Comparison of ENCODE assay signal across 15 mouse cellular contexts in the genomic region with DNA sequence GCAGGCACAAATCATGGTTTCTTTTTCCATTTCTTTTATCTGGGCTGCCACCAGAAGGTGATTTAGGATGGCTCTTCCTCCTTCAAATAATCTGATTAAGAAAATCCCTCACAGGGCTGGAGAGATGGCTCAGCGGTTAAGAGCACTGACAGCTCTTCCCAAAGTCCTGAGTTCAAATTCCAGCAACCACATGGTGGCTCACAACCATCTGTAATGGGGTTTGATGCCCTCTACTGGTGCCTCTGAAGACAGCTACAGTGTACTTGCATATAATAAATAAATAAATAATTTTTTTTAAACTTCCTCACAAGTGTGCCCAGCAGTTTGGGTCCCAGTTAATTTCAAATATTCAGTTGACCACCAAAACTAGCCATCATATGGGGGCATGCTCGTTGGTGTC. TPM values are rescaled to one million over a fixed set of nuclear protein-coding genes. Genes with fewer than 3 reads are reported as not detected.
DNase-seq lines count a peak whose midpoint lies in the region; ATAC-seq and TF ChIP-seq lines count a peak whose summit lies in the region.
"Had no signal": no experiment of that assay in that cellular context is flagged by ENCODE, and none has a peak within 500 bp of the region (broad histone marks: within the 10 kb centered on the region; RNA-seq: fewer than 3 reads in every experiment).

No protein-coding gene starts in this region.

- 56% methylated on average over 2 of the region's 2 CpGs for WGBS in liver, postnatal 0 days (ENCODE audit: insufficient replicate concordance)

- peak; percentile 42 for TF ChIP-seq CTCF in gastrocnemius, adult 2 months (IDR thresholded peaks at IDR 0.05)
- peak; percentile 30; the same call in 1 of the 2 replicates for TF ChIP-seq CTCF in liver, postnatal 0 days (IDR thresholded peaks at IDR 0.05; ENCODE audit: low read depth)

- intact Hi-C loops in gastrocnemius, adult 2 months (cut with DNase I) = loop anchor here (5.0 to 10.0 kb wide), 2 partner anchors 161 to 194 kb away; partner anchors contain the start of gene Necab2
- intact Hi-C loops in gastrocnemius, postnatal 14 days (cut with DNase I; ENCODE audit: low total_unique reads) = loop anchor here (10.0 kb wide), 2 partner anchors 69 to 161 kb away; partner anchors contain the start of gene Necab2

- no peak for ATAC-seq in liver, postnatal 0 days
- ATAC-seq: midbrain, embryonic 16.5 days had no signal

- peaks cover 10% of the 10 kb centered on the region for H3K36me3 ChIP-seq in liver, postnatal 0 days (replicated peaks; ENCODE audit: insufficient read depth, low read length)

- H3K4me1 ChIP-seq in liver, postnatal 0 days (ENCODE audit: insufficient read depth) = peaks cover 11% of the 10 kb centered on the region

- no peak for TF ChIP-seq EP300 in liver, postnatal 0 days (IDR thresholded peaks at IDR 0.05; ENCODE audit: low read depth)

- DNase-seq in gastrocnemius, adult 2 months = no peak
- DNase-seq in gastrocnemius, postnatal 14 days = no peak
- no peak for DNase-seq in liver, postnatal 0 days
- DNase-seq in liver = no peak
- DNase-seq in 416B (ENCODE audit: low read depth) = peak; percentile 68
- DNase-seq in brain, adult 2 months (ENCODE audit: low read depth, low spot score) = peak; percentile 34
- no peak for DNase-seq in spleen, postnatal 14 days (ENCODE audit: low spot score in 2 of 2)
- no peak for DNase-seq in left cerebral cortex, adult 11 months (ENCODE audit: low spot score)
- DNase-seq: cerebellum, postnatal 10 days; gastrocnemius, postnatal 25 days; lung, adult 2 months had no signal

- peak overlapping the region; percentile 90; the same call in 1 of the 2 replicates for H3K27ac ChIP-seq in gastrocnemius, adult 2 months
- no peak overlapping the region for H3K27ac ChIP-seq in liver, postnatal 0 days (ENCODE audit: low read depth)
- H3K27ac ChIP-seq: forebrain, embryonic 12.5 days had no signal

- H3K4me2 ChIP-seq in liver, postnatal 0 days (ENCODE audit: low read depth, low read length) = no peak overlapping the region
- H3K4me2 ChIP-seq: forebrain, embryonic 12.5 days had no signal

- no peaks in the 10 kb centered on the region for H3K27me3 ChIP-seq in liver, postnatal 0 days (ENCODE audit: insufficient read depth, low read length)
- H3K27me3 ChIP-seq: forebrain, embryonic 12.5 days had no signal

- H3K4me3 ChIP-seq in gastrocnemius, adult 2 months = no peak overlapping the region
- no peak overlapping the region for H3K4me3 ChIP-seq in liver, postnatal 0 days (ENCODE audit: low read depth, low read length)
- H3K4me3 ChIP-seq: forebrain, embryonic 12.5 days had no signal

- peaks cover 4% of the 10 kb centered on the region for H3K9me3 ChIP-seq in liver, postnatal 0 days (ENCODE audit: low read length)
- H3K9me3 ChIP-seq: forebrain, embryonic 12.5 days had no signal

- no peak overlapping the region for H3K9ac ChIP-seq in liver, postnatal 0 days (replicated peaks)
- H3K9ac ChIP-seq: forebrain, embryonic 12.5 days had no signal

RNA-seq across cellular contexts. Expression of gene Taf1c, which starts 1.2 kb away (rescaled TPM):
- 1 to 10 TPM; 5.2 to 6.6 TPM for total RNA-seq in gastrocnemius, adult 2 months (2021)
- 1 to 10 TPM; 3.5 to 3.6 TPM for total RNA-seq in gastrocnemius, postnatal 14 days (2021)
- polyA plus RNA-seq in liver, postnatal 0 days (2015; fragmentation: Nextera tagmentation; extraction: Ambion mirVana) = 2.4 and 2.7 TPM in 2 replicates

RNA-seq across cellular contexts. Expression of gene Adad2, which starts 6.3 kb away (rescaled TPM):
- not detected for total RNA-seq in gastrocnemius, adult 2 months (2021)
- not detected for total RNA-seq in gastrocnemius, postnatal 14 days (2021)
- not detected in 2 replicates for polyA plus RNA-seq in liver, postnatal 0 days (2015; fragmentation: Nextera tagmentation; extraction: Ambion mirVana)
- total RNA-seq: neutrophil, adult 5-6 weeks had no signal
- polyA plus RNA-seq: lung, adult 2 months had no signal

RNA-seq across cellular contexts. Expression of gene Kcng4, which starts 29.3 kb away (rescaled TPM):
- total RNA-seq in gastrocnemius, adult 2 months (2021) = 10 to 100 TPM; 14.1 to 14.3 TPM
- total RNA-seq in gastrocnemius, postnatal 14 days (2021) = 1 to 10 TPM; 1.6 to 4.4 TPM
- polyA plus RNA-seq in liver, postnatal 0 days (2015; fragmentation: Nextera tagmentation; extraction: Ambion mirVana) = not detected in 2 replicates
- total RNA-seq: neutrophil, adult 5-6 weeks had no signal
- polyA plus RNA-seq: embryonic facial prominence, embryonic 11.5 days had no signal

RNA-seq across cellular contexts. Expression of gene Dnaaf1, which starts 31.2 kb away (rescaled TPM):
- not detected for total RNA-seq in gastrocnemius, adult 2 months (2021)
- not detected for total RNA-seq in gastrocnemius, postnatal 14 days (2021)
- 0.07 TPM in 1 of 2 replicates, not detected in the other for polyA plus RNA-seq in liver, postnatal 0 days (2015; fragmentation: Nextera tagmentation; extraction: Ambion mirVana)
- total RNA-seq: gastrocnemius, postnatal 25 days; neutrophil, adult 5-6 weeks had no signal
- polyA plus RNA-seq: embryonic facial prominence, embryonic 11.5 days had no signal

RNA-seq across cellular contexts. Expression of gene Hsdl1, which starts 31.2 kb away (rescaled TPM):
- total RNA-seq in gastrocnemius, adult 2 months (2021) = 10 to 100 TPM; 15.9 to 16.6 TPM
- 10 to 100 TPM; 12.6 to 13.7 TPM for total RNA-seq in gastrocnemius, postnatal 14 days (2021)
- 11.7 and 12.5 TPM in 2 replicates for polyA plus RNA-seq in liver, postnatal 0 days (2015; fragmentation: Nextera tagmentation; extraction: Ambion mirVana)

Comparison
In these comparisons a context has a peak if more than half of its experiments do, and no peak if none do; other contexts are left out.
1. DNase-seq: peak in 416B (single experiment) and brain, adult 2 months (single experiment); none in gastrocnemius, adult 2 months (single experiment), gastrocnemius, postnatal 14 days (single experiment), liver, postnatal 0 days (single experiment), liver (single experiment), spleen, postnatal 14 days (0 of 2) and left cerebral cortex, adult 11 months (single experiment).